Mouse (Mus musculus): ENCODE data around the gene Rnf11. TPM values are rescaled to one million over a fixed set of nuclear protein-coding genes. Genes with fewer than 3 reads are reported as not detected.

The Rnf11 gene
- polyA plus RNA-seq, 1 experiment, result 27.2 TPM

- Histone ChIP-seq H3K4me1 (ENCODE audit: control insufficient read depth, insufficient read depth, insufficient read length, low read length) (peaks cover 13% of the 10 kb centered on the region), H3K27me3 (ENCODE audit: control insufficient read depth, insufficient read depth, low read length) (no peaks in the 10 kb centered on the region), H3K4me3 (ENCODE audit: low read depth, low read length) (no peak overlapping the region), H3K36me3 (ENCODE audit: control insufficient read depth, insufficient read depth, low read length) (no peaks in the 10 kb centered on the region), H3K27ac (ENCODE audit: insufficient read depth, low read depth, low read length) (no peak overlapping the region)
- 68% methylated on average over 1 of the region's 1 CpGs for WGBS
- TF ChIP-seq CTCF (IDR thresholded peaks at IDR 0.05; ENCODE audit: extremely low read depth, insufficient read length, insufficient replicate concordance, low read depth, low read length), result no peak
- no peak for TF ChIP-seq POLR2A (IDR thresholded peaks at IDR 0.05; ENCODE audit: low read depth, low read length)
Observed at GRCm38 (mm10) chr4:109417998-109418397, 66.5 kb downstream of the Rnf11 start.

- Histone ChIP-seq H3K27ac (ENCODE audit: insufficient read depth, low read depth, low read length) (no peak overlapping the region), H3K36me3 (ENCODE audit: control insufficient read depth, insufficient read depth, low read length) (no peaks in the 10 kb centered on the region), H3K4me1 (ENCODE audit: control insufficient read depth, insufficient read depth, insufficient read length, low read length) (peaks cover 5% of the 10 kb centered on the region; the same call in 1 of the 2 replicates), H3K4me3 (ENCODE audit: low read depth, low read length) (no peak overlapping the region), H3K27me3 (ENCODE audit: control insufficient read depth, insufficient read depth, low read length) (peaks cover under 1% of the 10 kb centered on the region; the same call in 1 of the 2 replicates)
- WGBS, result 88% methylated on average over 5 of the region's 5 CpGs
- TF ChIP-seq POLR2A (IDR thresholded peaks at IDR 0.05; ENCODE audit: low read depth, low read length) (no peak), CTCF (IDR thresholded peaks at IDR 0.05; ENCODE audit: extremely low read depth, insufficient read length, insufficient replicate concordance, low read depth, low read length) (no peak)
Observed at GRCm38 (mm10) chr4:109412233-109412632, 72.3 kb downstream of the Rnf11 start.

- H3K27me3 ChIP-seq (ENCODE audit: control insufficient read depth, insufficient read depth, low read length), result peaks cover 3% of the 10 kb centered on the region; the same call in 1 of the 2 replicates
- TF ChIP-seq POLR2A (IDR thresholded peaks at IDR 0.05; ENCODE audit: low read depth, low read length), result no peak
- TF ChIP-seq CTCF (IDR thresholded peaks at IDR 0.05; ENCODE audit: extremely low read depth, insufficient read length, insufficient replicate concordance, low read depth, low read length), result no peak
- no peak overlapping the region for H3K4me3 ChIP-seq (ENCODE audit: low read depth, low read length)
- H3K27ac ChIP-seq (ENCODE audit: insufficient read depth, low read depth, low read length), result no peak overlapping the region
- H3K36me3 ChIP-seq (ENCODE audit: control insufficient read depth, insufficient read depth, low read length), result no peaks in the 10 kb centered on the region
- WGBS, result 87% methylated on average over 6 of the region's 6 CpGs
- peaks cover 5% of the 10 kb centered on the region; the same call in 1 of the 2 replicates for H3K4me1 ChIP-seq (ENCODE audit: control insufficient read depth, insufficient read depth, insufficient read length, low read length)
Observed at GRCm38 (mm10) chr4:109411377-109411967, 73.1 kb downstream of the Rnf11 start.

GRCm38 (mm10) chr4:109410681-109411376 is 73.7 kb downstream of the Rnf11 start:
- Histone ChIP-seq H3K4me1 (ENCODE audit: control insufficient read depth, insufficient read depth, insufficient read length, low read length) (peaks cover 8% of the 10 kb centered on the region; the same call in 1 of the 2 replicates), H3K27ac (ENCODE audit: insufficient read depth, low read depth, low read length) (no peak overlapping the region), H3K27me3 (ENCODE audit: control insufficient read depth, insufficient read depth, low read length) (peaks cover 3% of the 10 kb centered on the region; the same call in 1 of the 2 replicates), H3K36me3 (ENCODE audit: control insufficient read depth, insufficient read depth, low read length) (no peaks in the 10 kb centered on the region), H3K4me3 (ENCODE audit: low read depth, low read length) (no peak overlapping the region)
- TF ChIP-seq POLR2A (IDR thresholded peaks at IDR 0.05; ENCODE audit: low read depth, low read length), result no peak
- no peak for TF ChIP-seq CTCF (IDR thresholded peaks at IDR 0.05; ENCODE audit: extremely low read depth, insufficient read length, insufficient replicate concordance, low read depth, low read length)
- 53% methylated on average over 9 of the region's 9 CpGs for WGBS

GRCm38 (mm10) chr4:109407701-109408485 is 76.6 kb downstream of the Rnf11 start:
- WGBS, result 67% methylated on average over 9 of the region's 9 CpGs
- no peak for TF ChIP-seq CTCF (IDR thresholded peaks at IDR 0.05; ENCODE audit: extremely low read depth, insufficient read length, insufficient replicate concordance, low read depth, low read length)
- H3K27me3 ChIP-seq (ENCODE audit: control insufficient read depth, insufficient read depth, low read length), result peaks cover 3% of the 10 kb centered on the region; the same call in 1 of the 2 replicates
- no peaks in the 10 kb centered on the region for H3K36me3 ChIP-seq (ENCODE audit: control insufficient read depth, insufficient read depth, low read length)
- H3K27ac ChIP-seq (ENCODE audit: insufficient read depth, low read depth, low read length), result peak overlapping the region; percentile 55
- H3K4me1 ChIP-seq (ENCODE audit: control insufficient read depth, insufficient read depth, insufficient read length, low read length), result peaks cover 8% of the 10 kb centered on the region; the same call in 1 of the 2 replicates
- peak overlapping the region; percentile 41 for H3K4me3 ChIP-seq (ENCODE audit: low read depth, low read length)

GRCm38 (mm10) chr4:109407176-109407520 is 77.4 kb downstream of the Rnf11 start:
- H3K27me3 ChIP-seq (ENCODE audit: control insufficient read depth, insufficient read depth, low read length), result peaks cover 3% of the 10 kb centered on the region; the same call in 1 of the 2 replicates
- 5% methylated on average over 24 of the region's 24 CpGs for WGBS
- TF ChIP-seq POLR2A (IDR thresholded peaks at IDR 0.05; ENCODE audit: low read depth, low read length) (no peak), CTCF (IDR thresholded peaks at IDR 0.05; ENCODE audit: extremely low read depth, insufficient read length, insufficient replicate concordance, low read depth, low read length) (no peak)
- peak overlapping the region; percentile 55; the same call in 1 of the 2 replicates for H3K27ac ChIP-seq (ENCODE audit: insufficient read depth, low read depth, low read length)
- peak overlapping the region; percentile 60 for H3K4me3 ChIP-seq (ENCODE audit: low read depth, low read length)
- H3K36me3 ChIP-seq (ENCODE audit: control insufficient read depth, insufficient read depth, low read length), result no peaks in the 10 kb centered on the region
- peaks cover 8% of the 10 kb centered on the region; the same call in 1 of the 2 replicates for H3K4me1 ChIP-seq (ENCODE audit: control insufficient read depth, insufficient read depth, insufficient read length, low read length)

Data from small intestine, adult 2 months (tissue).